Mouse (Mus musculus) myocyte (in vitro differentiated cells): ENCODE results near the gene Zbtb14.

ENCODE experiments used
- CEBPB ChIP-seq: IDR thresholded peaks from 2 replicates; pipeline ENCODE4 v1.6.1; 2011; ENCODE audit warnings: mild to moderate bottlenecking, moderate library complexity; ENCODE audit not compliant: poor library complexity, insufficient read depth, severe bottlenecking
- MAX ChIP-seq: IDR thresholded peaks from one replicate; pipeline ENCODE4 v1.6.1; 2011; ENCODE audit warnings: low read depth, mild to moderate bottlenecking, control low read depth
- MYOD1 ChIP-seq, 3 experiments: IDR thresholded peaks; one replicate each; pipeline ENCODE4 v1.6.1; 2011; ENCODE audit warnings: control low read depth in 2 of 3, low read depth in 2 of 3, mild to moderate bottlenecking in 2 of 3, moderate library complexity in 1 of 3; ENCODE audit not compliant: insufficient read length in 2 of 3, control insufficient read depth in 1 of 3
- MYOG ChIP-seq, 3 experiments: IDR thresholded peaks; one replicate each; pipeline ENCODE4 v1.6.1; 2011; ENCODE audit warnings: control low read depth in 2 of 3, low read depth in 2 of 3, mild to moderate bottlenecking in 2 of 3; ENCODE audit not compliant: insufficient read length in 2 of 3, control insufficient read depth in 1 of 3, insufficient read depth in 1 of 3
- POLR2A ChIP-seq: IDR thresholded peaks from one replicate; pipeline ENCODE4 v1.6.1; 2011; ENCODE audit warnings: low read depth, mild to moderate bottlenecking, control low read depth, moderate library complexity; ENCODE audit not compliant: insufficient read length
- POLR2AphosphoS2 ChIP-seq: IDR thresholded peaks from one replicate; pipeline ENCODE4 v1.6.1; 2011; ENCODE audit warnings: low read depth, control low read depth; ENCODE audit not compliant: insufficient read length
- TCF12 ChIP-seq: IDR thresholded peaks from one replicate; pipeline ENCODE4 v1.6.1; 2011; ENCODE audit warnings: mild to moderate bottlenecking, control low read depth; ENCODE audit not compliant: poor library complexity, insufficient read depth, severe bottlenecking
- TCF3 ChIP-seq: IDR thresholded peaks from one replicate; pipeline ENCODE4 v1.6.1; 2011; ENCODE audit warnings: low read depth, control low read depth; ENCODE audit not compliant: insufficient read length
- USF1 ChIP-seq: IDR thresholded peaks from one replicate; pipeline ENCODE4 v1.6.1; 2011; ENCODE audit warnings: low read depth, mild to moderate bottlenecking, control low read depth, moderate library complexity

GRCm38 (mm10) chr17:69380838-69381237, 2.0 kb upstream of the Zbtb14 start:
- TF ChIP-seq MYOG (IDR thresholded peaks at IDR 0.05; ENCODE audit: control insufficient read depth in 1 of 3, insufficient read depth in 1 of 3, insufficient read length in 2 of 3, low read depth in 2 of 3) (no peak), CEBPB (no peak), USF1 (no peak), POLR2A (no peak), MYOD1 (IDR thresholded peaks at IDR 0.05; ENCODE audit: control insufficient read depth in 1 of 3, insufficient read length in 2 of 3, low read depth in 2 of 3) (no peak), MAX (no peak), TCF3 (no peak), POLR2AphosphoS2 (no peak), TCF12 (no peak)
